Mouse (Mus musculus) MEL (cell line): ENCODE results near the gene Tcf7l2. TPM values are rescaled to one million over a fixed set of nuclear protein-coding genes. Genes with fewer than 3 reads are reported as not detected.

Experiments used
- DNase-seq: peaks from one replicate; pipeline ENCODE4 v3.0.0; 2011; ENCODE audit warnings: low read depth, low spot score
- H3K27ac ChIP-seq: 2 replicates; pipeline ENCODE4 v1.5.1; 2012; ENCODE audit warnings: low read depth, mild to moderate bottlenecking, control low read depth, low read length, moderate library complexity; ENCODE audit not compliant: control insufficient read depth
- H3K27me3 ChIP-seq, 2 experiments: fragments of 150-350 bp in 1 of 2; sonication (generic) in 1 of 2; 2 replicates each; pipeline ENCODE4 v1.6.1; 2012; ENCODE audit warnings: low read length in 2 of 2, mild to moderate bottlenecking in 2 of 2, improper control_type of control experiment in 1 of 2, moderate library complexity in 1 of 2; ENCODE audit not compliant: insufficient read depth in 2 of 2, control insufficient read depth in 1 of 2
- H3K36me3 ChIP-seq, 2 experiments: 2 replicates each; pipeline ENCODE4 v1.6.1; 2012 to 2014; ENCODE audit warnings: low read length in 2 of 2, improper control_type of control experiment in 1 of 2, inconsistent platforms in 1 of 2, mild to moderate bottlenecking in 1 of 2; ENCODE audit not compliant: insufficient read depth in 2 of 2, control insufficient read depth in 1 of 2
- H3K4me1 ChIP-seq, 2 experiments: fragments of 150-350 bp in 1 of 2; sonication (generic) in 1 of 2; 2 replicates each; pipeline ENCODE4 v1.6.1; 2012; ENCODE audit warnings: low read length in 2 of 2, improper control_type of control experiment in 1 of 2, mild to moderate bottlenecking in 1 of 2; ENCODE audit not compliant: insufficient read depth in 2 of 2, control insufficient read depth in 1 of 2
- H3K4me3 ChIP-seq, 2 experiments: fragments of 150-350 bp in 1 of 2; sonication (generic) in 1 of 2; 2 replicates each; pipeline ENCODE4 v1.5.1; 2012; ENCODE audit warnings: low read depth in 2 of 2, low read length in 2 of 2, mild to moderate bottlenecking in 2 of 2, moderate library complexity in 2 of 2, control low read depth in 1 of 2, improper control_type of control experiment in 1 of 2; ENCODE audit not compliant: control insufficient read depth in 1 of 2, insufficient read depth in 1 of 2
- H3K79me2 ChIP-seq: 2 replicates; pipeline ENCODE4 v1.6.1; 2012; ENCODE audit warnings: mild to moderate bottlenecking, low read length, moderate library complexity; ENCODE audit not compliant: control insufficient read depth, poor library complexity, insufficient read depth
- H3K9ac ChIP-seq: 2 replicates; pipeline ENCODE4 v1.6.1; 2012; ENCODE audit warnings: low read depth, mild to moderate bottlenecking, control low read depth, low read length, moderate library complexity; ENCODE audit not compliant: control insufficient read depth, poor library complexity, severe bottlenecking
- H3K9me3 ChIP-seq: fragments of 150-350 bp; sonication (generic); replicated peaks from 2 replicates; pipeline ENCODE4 v1.6.1; 2012; ENCODE audit warnings: mild to moderate bottlenecking, low read length, improper control_type of control experiment, moderate library complexity; ENCODE audit not compliant: insufficient read depth
- BHLHE40 ChIP-seq: IDR thresholded peaks from 2 replicates; pipeline ENCODE4 v1.6.1; 2012; ENCODE audit warnings: low read depth, mild to moderate bottlenecking, inconsistent platforms, low read length, improper control_type of control experiment, borderline replicate concordance
- CHD1 ChIP-seq: IDR thresholded peaks from 2 replicates; pipeline ENCODE4 v1.6.1; 2012; ENCODE audit warnings: low read depth, mild to moderate bottlenecking, inconsistent platforms, low read length, improper control_type of control experiment
- CHD2 ChIP-seq: IDR thresholded peaks from 2 replicates; pipeline ENCODE4 v1.6.1; 2011; ENCODE audit warnings: low read length, improper control_type of control experiment
- E2F4 ChIP-seq: IDR thresholded peaks from 2 replicates; pipeline ENCODE4 v1.6.1; 2011; ENCODE audit warnings: low read depth, low read length, improper control_type of control experiment, borderline replicate concordance
- HCFC1 ChIP-seq: IDR thresholded peaks from 2 replicates; pipeline ENCODE4 v1.6.1; 2012; ENCODE audit warnings: low read depth, mild to moderate bottlenecking, inconsistent platforms, low read length, improper control_type of control experiment, moderate library complexity
- JUND ChIP-seq: IDR thresholded peaks from 2 replicates; pipeline ENCODE4 v1.6.1; 2011; ENCODE audit warnings: low read depth, mild to moderate bottlenecking, improper control_type of control experiment, low read length
- MAFK ChIP-seq: IDR thresholded peaks from 2 replicates; pipeline ENCODE4 v1.6.1; 2011; ENCODE audit warnings: low read depth, mild to moderate bottlenecking, low read length, improper control_type of control experiment, borderline replicate concordance
- MAX ChIP-seq: IDR thresholded peaks from 2 replicates; pipeline ENCODE4 v1.6.1; 2011; ENCODE audit warnings: low read length, improper control_type of control experiment
- MAZ ChIP-seq: IDR thresholded peaks from 2 replicates; pipeline ENCODE4 v1.6.1; 2012; ENCODE audit warnings: low read depth, mild to moderate bottlenecking, inconsistent platforms, low read length, improper control_type of control experiment
- NRF1 ChIP-seq: IDR thresholded peaks from 2 replicates; pipeline ENCODE4 v1.6.1; 2014; ENCODE audit warnings: low read depth, mild to moderate bottlenecking, inconsistent platforms, low read length, improper control_type of control experiment, moderate library complexity; ENCODE audit not compliant: poor library complexity, insufficient read depth, severe bottlenecking
- POLR2A ChIP-seq, 2 experiments: IDR thresholded peaks; 2 replicates each; pipeline ENCODE4 v1.6.1; 2011 to 2012; ENCODE audit warnings: low read length in 2 of 2, mild to moderate bottlenecking in 2 of 2, control low read depth in 1 of 2, improper control_type of control experiment in 1 of 2, low read depth in 1 of 2, moderate library complexity in 1 of 2; ENCODE audit not compliant: control insufficient read depth in 1 of 2, insufficient read depth in 1 of 2, poor library complexity in 1 of 2
- RCOR1 ChIP-seq: IDR thresholded peaks from 2 replicates; pipeline ENCODE4 v1.6.1; 2012; ENCODE audit warnings: low read depth, mild to moderate bottlenecking, inconsistent platforms, low read length, improper control_type of control experiment
- SMC3 ChIP-seq: IDR thresholded peaks from 2 replicates; pipeline ENCODE4 v1.6.1; 2011; ENCODE audit warnings: low read depth, low read length, improper control_type of control experiment
- TBP ChIP-seq: IDR thresholded peaks from 2 replicates; pipeline ENCODE4 v1.8.0; 2011; ENCODE audit warnings: low read depth, low read length, improper control_type of control experiment
- TCF12 ChIP-seq: IDR thresholded peaks from 2 replicates; pipeline ENCODE4 v1.6.1; 2014; ENCODE audit warnings: low read depth, mild to moderate bottlenecking, inconsistent platforms, low read length, improper control_type of control experiment, moderate library complexity
- ZNF384 ChIP-seq: IDR thresholded peaks from 2 replicates; pipeline ENCODE4 v1.6.1; 2012; ENCODE audit warnings: low read depth, mild to moderate bottlenecking, inconsistent platforms, low read length, improper control_type of control experiment
- polyA plus RNA-seq, 2 experiments: library from polyadenylated mRNA; stranded (reverse) in 1 of 2; unstranded in 1 of 2; fragments of >175 nt in 1 of 2; fragments of >200 nt in 1 of 2; gene quantifications; 2 replicates each; pipeline versions ENCODE4 v1.2.1 to v1.2.4; 2012; ENCODE audit warnings: low replicate concordance in 2 of 2, low read depth in 1 of 2; ENCODE audit not compliant: insufficient read length in 2 of 2, insufficient read depth in 1 of 2, missing spikeins in 1 of 2
- total RNA-seq: library from RNA; depleted of rRNA; stranded (reverse); fragments of 300-350 nt; gene quantifications from 2 replicates; pipeline ENCODE4 v1.2.3, GENCODE M21; 2012

Tcf7l2 gene
- total and polyA plus RNA-seq, 3 experiments = 0.65 to 12.8 TPM; not detected in 1

- no peak for TF ChIP-seq POLR2A (IDR thresholded peaks at IDR 0.05; ENCODE audit: control insufficient read depth in 1 of 2, insufficient read depth in 1 of 2, low read depth in 1 of 2, low read length in 2 of 2, poor library complexity in 1 of 2)
- TF ChIP-seq CHD1 = no peak
- no peak for TF ChIP-seq ZNF384
- no peak for TF ChIP-seq JUND
- TF ChIP-seq RCOR1 = no peak
- no peak for TF ChIP-seq SMC3
- TF ChIP-seq MAZ = no peak
- no peak for TF ChIP-seq TBP
- TF ChIP-seq TCF12 = no peak
- TF ChIP-seq NRF1 = no peak
- no peak for TF ChIP-seq HCFC1
- no peak for TF ChIP-seq BHLHE40
- no peak for TF ChIP-seq MAFK
- no peak for TF ChIP-seq E2F4
- Histone ChIP-seq H3K4me1 (no peaks in the 10 kb centered on the region), H3K27ac (no peak overlapping the region), H3K9ac (no peak overlapping the region), H3K4me3 (no peak overlapping the region), H3K27me3 (peaks cover 12 to 14% of the 10 kb centered on the region in 2 experiments), H3K36me3 (no peaks in the 10 kb centered on the region), H3K79me2 (no peaks in the 10 kb centered on the region), H3K9me3 (no peaks in the 10 kb centered on the region)
- no peak for DNase-seq
These were observed 6.3 kb downstream of the Tcf7l2 start for GRCm38 (mm10) chr19:55747926-55748291.

GRCm38 (mm10) chr19:55748801-55749200, 7.2 kb downstream of the Tcf7l2 start:
- DNase-seq = no peak
- TF ChIP-seq MAX (no peak), CHD2 (no peak), TBP (no peak)

GRCm38 (mm10) chr19:55749532-55749931, 7.9 kb downstream of the Tcf7l2 start:
- peaks cover 12 to 14% of the 10 kb centered on the region in 2 experiments for H3K27me3 ChIP-seq
- no peak for DNase-seq
- H3K4me3 ChIP-seq = no peak overlapping the region
- no peak overlapping the region for H3K27ac ChIP-seq
- TF ChIP-seq RCOR1 = no peak
- TF ChIP-seq, all 39 proteins: peak for 0
- Histone ChIP-seq H3K79me2 (no peaks in the 10 kb centered on the region), H3K36me3 (no peaks in the 10 kb centered on the region), H3K9me3 (no peaks in the 10 kb centered on the region), H3K9ac (no peak overlapping the region), H3K4me1 (no peaks in the 10 kb centered on the region)

More at GRCm38 (mm10) chr19:55748801-55749200, 7.2 kb downstream of the Tcf7l2 start:
- Histone ChIP-seq H3K79me2 (no peaks in the 10 kb centered on the region), H3K27ac (no peak overlapping the region), H3K4me1 (no peaks in the 10 kb centered on the region), H3K27me3 (peaks cover 12 to 14% of the 10 kb centered on the region in 2 experiments), H3K4me3 (no peak overlapping the region), H3K9me3 (no peaks in the 10 kb centered on the region), H3K36me3 (no peaks in the 10 kb centered on the region), H3K9ac (no peak overlapping the region)
